Mouse (Mus musculus) ovary, adult 18-20 months (tissue): ENCODE measurements around the gene Fam193a.

Source experiments
- DNase-seq: peaks from one replicate; pipeline ENCODE4 v3.0.0; 2022; ENCODE audit warnings: low spot score, mixed read lengths

The Fam193a gene

DNA sequence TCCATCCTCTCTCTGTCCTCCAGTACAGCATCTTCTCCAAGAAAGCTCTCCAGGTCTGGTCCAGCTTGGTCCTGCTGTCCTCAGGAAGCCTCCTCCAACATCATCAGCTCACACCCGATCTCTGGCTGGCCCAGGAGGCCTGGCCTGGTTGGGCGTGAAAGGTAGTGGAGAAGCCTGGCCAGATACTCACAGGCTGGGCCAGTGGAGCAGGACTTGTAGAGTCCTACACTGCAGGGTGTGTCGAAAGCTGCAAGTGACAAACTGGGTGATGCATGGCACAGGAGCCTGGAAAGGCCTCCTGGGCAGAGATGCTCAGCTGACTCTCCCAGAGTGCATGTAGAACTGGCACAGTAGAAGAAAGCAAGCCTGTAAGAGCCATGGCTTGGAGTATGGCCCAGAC, 151.6 kb downstream of the Fam193a start:
- no peak for DNase-seq

DNA sequence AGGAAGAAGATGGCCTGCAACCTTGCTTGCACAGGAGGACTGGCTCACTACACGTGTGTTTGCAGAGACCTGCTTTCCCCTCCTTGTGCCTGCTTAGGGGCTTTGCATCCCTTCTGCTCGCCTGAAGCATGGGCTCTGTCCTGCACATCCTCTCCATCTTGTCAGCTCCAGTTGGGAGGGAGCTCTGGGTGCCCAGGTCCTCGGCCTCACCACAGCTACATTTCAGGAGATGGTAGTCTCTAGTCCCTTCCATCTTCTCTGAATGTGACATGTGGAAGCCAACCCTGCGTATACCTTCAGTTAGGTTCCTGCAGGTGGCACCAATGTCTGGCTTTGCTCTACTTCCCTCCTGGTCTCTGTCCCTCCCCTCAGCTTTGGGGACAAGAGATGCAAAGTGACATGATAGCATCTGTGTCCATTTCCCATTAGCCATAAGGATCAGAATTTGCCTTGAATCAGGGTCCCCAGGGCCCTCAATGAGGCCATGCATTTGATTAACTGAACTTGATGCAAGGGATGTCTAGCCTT, 154.3 kb downstream of the Fam193a start:
- no peak for DNase-seq

DNA sequence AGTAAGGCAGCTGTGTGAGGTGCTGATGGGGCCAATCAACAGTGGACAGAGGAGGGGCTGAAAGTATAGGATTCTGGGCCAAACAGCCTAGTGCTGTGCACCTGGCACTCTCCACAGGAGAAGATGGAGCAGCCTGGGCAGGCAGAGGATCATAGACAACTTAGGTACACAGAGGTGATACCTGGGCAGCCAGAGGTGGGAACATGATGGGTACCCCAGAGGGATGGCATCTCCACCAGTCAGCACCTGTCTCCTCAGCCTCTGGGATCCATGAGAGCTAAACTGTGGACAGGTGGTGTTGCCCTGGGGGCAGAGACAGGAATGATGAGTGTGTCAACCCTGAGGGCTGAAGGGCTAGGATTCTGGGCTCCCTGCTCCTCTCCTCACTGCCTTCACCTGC, 154.8 kb downstream of the Fam193a start:
- no peak for DNase-seq

DNA sequence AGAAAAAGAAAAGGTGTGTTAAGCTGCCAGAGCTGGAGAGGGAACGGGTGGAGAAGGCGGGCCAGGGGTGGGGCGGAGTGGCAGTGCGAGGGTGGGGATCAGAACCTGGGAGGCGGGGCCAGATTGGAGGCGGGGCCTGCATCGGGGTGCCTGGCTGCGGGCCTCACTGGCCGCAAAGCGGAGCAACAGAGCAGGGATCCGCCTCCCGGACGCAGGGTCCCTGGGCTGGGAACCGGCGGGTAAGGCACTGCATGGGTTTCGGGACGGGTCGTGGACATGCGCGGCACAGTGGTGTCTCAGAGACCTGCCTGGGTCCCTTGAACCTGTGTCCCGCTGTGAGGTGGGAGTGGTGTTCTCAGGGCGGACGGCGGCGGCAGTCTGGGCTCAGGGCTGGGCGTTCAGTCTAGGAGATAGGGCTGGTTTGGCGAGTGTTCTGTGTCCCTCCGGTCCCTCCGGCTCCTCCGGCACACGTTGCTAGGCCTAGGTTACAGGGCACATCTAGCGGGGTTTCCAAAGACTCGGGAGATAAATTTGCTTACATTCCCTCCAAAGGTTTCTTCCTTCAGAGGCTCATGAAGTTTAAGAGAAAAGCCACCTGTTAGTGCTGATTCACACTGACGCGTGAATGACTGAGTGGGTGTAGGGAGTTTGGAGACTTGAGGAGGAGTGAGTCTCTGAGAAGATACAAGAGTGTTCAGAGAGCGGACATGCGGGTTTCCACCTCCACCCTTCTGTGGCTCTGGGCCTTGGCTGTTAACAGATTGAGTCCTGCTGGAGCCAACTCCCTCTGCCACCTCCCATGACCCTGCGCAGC, 156.1 kb downstream of the Fam193a start, which contains the start of gene Sh3bp2:
Sh3bp2 (plus strand) TSS at position 176 of the 814 bp plus-strand sequence.
- peak; percentile 92 for DNase-seq

DNA sequence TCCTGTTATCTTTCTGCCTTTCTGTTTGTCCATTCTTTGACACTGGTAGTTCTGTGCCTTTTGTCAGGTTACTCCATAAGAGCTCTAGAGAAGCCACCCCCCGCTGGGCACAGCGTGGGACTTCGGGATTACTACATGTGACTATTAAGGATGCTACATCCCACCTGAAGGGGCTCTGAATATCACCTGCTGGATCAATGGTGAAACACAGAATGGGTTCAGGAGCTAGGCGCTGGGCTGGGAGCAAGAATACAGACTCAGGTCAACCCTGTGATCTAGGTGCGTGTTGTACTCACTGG, 156.7 kb downstream of the Fam193a start:
- DNase-seq: no peak

DNA sequence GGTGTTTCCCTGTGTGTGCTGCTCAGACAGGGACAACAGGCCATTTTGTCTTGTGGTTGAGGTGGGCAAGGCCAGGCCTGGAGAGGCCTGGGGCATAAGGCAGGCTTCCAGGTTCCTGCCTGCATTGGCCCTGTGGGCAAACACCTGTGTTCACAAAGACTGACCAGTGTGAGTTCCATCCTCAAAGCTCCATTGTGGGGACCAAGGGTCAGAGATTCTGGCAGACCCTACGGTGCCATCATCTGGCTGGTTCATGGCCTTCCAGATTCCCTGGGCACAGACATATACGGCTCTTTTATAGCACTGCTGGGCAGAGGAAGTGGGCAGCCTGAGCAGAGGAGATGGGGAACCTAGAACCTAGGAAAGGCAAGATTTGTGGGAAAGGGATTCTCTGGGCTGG, 157.6 kb downstream of the Fam193a start:
- DNase-seq: no peak

DNA sequence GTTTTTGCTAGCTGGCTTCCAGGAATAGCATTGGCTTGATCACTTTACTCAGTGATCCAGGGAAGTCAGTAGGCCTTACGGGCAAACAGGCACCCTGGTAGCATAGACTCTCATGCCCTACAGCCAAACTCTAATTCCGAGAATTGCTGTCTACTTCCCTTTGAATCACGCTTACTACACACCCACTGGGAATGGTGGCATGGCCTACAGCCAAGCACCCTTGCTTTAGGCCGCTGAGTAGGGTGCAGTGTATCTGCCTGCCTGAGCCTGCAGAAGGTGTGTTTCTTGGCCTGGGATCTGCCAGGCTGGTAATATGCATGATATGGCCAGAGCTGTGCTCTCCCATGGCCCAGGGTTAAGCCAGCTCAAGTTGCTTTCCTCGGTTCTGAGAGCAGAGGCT, 159.0 kb downstream of the Fam193a start:
- DNase-seq: no peak

- no peak for DNase-seq
Observed at GRCm38 (mm10) chr5:34530116-34530515, 160.4 kb downstream of the Fam193a start.

DNA sequence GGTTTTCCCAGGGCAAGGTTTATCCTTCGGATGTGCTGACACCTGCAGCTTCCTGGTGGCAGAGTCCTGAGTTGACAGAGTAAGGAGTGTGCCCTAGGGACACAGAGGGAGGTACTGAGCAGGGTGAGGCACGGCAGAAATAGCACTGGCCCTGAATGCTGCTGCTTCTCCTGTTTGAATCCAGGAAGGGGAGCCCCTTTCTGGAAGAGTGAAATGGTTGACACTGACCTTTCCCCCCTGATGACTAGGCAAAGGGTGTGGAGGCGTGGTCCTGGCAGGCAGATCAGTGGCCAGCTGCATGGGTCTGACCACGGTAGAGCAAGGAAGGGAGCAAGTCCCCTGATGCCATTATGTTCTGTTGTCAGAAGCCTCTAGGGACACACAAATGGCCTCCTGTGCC, 161.0 kb downstream of the Fam193a start:
- DNase-seq: no peak

GRCm38 (mm10) chr5:34533066-34533465, 163.3 kb downstream of the Fam193a start:
- no peak for DNase-seq

DNA sequence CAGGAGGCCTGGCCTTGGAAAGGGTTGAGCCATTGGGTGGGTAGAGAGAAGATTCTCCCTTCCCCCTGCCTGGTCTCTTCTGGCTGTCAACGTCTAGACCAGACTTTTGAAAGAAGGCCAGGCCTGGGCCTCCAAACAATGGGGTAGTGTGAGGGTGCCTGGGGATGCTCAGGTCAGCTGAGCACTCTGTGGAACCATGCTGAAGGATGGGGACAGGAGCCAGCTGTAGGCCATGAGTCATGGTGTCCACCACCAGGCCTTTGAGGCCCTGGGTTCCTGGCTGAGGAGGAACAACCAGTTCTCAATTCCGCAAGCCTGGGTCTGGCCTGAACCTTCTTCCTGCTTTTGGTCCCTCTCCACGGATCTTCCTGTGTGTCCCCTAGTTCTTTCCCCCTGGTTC, 164.1 kb downstream of the Fam193a start:
- no peak for DNase-seq

DNA sequence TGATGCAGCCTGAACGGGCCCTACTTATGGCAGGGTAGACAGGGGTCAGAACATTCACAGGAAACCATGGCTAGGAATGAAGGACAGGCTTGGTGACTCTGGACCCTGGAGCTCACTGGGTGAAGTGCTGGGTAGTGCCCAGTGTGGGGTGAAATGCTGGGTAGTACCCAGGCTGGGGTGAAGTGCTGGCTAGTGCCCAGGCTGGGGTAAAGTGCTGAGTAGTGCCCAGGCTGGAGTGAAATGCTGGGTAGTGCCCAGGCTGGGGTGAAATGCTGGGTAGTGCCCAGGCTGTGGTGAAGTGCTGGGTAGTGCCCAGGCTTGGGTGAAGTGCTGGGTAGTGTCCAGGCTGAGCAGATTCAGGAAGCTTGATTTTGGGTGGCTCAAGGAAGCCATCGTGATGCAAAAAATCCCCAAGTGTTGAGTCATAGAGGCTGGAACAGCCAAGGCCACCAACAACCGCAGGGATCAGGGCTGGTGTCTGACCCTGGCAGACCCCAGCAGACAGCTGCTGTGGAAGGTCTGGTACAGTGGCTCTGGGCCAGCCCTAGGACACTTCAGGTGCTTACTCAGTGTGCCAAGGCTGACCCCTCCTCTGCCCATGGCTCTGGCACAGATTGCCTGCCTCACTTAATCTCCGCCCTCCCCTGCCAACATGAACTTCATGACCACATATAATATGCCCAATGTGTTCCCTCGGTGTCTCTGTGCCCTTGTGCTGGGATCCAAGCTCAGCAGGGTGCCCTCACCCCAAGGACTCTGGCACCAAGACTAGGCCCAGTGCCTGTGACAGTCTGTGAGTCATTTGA, 165.2 kb downstream of the Fam193a start:
- DNase-seq: peak; percentile 80

DNA sequence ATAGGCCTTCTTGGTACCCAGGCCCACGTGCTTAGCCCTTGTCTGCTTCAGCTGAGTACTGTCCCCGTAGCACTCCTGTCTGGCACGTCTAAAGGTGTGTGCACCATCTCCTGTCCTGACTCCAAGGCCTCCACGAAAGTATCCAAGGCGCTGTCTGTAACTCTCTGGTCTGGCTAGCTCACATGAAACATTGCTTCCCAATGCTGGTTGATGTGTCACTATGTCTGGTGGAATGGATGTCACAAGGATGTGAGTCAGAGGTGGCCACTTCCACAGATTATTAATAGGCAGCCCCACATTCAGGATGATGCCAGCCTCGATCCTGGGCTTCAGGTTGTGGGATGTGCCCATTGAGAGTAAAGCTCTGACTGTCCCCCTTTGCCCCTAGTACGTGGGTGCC, 166.1 kb downstream of the Fam193a start:
- DNase-seq: no peak
